Mouse (Mus musculus): ENCODE data around the gene Dnaaf5. TPM values are rescaled to one million over a fixed set of nuclear protein-coding genes. Genes with fewer than 3 reads are reported as not detected.

Gene Dnaaf5
- total RNA-seq, 1 experiment: 22.8 TPM

DNA sequence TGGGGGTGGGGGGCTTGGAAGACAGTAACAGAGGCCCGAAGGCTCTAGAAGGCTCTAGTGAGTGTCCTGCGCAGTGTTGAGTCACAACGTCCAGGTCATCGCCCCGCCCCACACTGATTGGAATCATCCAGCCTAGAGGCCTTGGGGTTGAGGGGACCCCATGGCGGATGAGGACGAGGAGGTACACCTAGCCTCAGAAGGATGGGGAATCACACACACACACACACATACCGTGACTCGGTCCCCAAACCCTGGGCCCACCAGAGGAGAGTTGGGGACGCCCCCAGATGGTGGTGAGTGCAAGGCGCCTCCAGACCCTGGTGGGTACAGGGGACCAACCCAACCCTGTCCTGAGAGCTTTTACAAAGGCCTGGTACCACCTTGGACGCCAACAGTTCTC, 20.9 kb upstream of the Dnaaf5 start:
- in situ Hi-C loops (cut with MboI; ENCODE audit: low sequenced_read_pairs in 2 of 2, unreplicated experiment in 2 of 2): no loop called here
- Histone ChIP-seq H3K9me3 (ENCODE audit: control insufficient read depth, insufficient read depth, low read depth, low read length) (no peaks in the 10 kb centered on the region), H3K36me3 (ENCODE audit: control insufficient read depth, insufficient read depth, low read length, poor library complexity, severe bottlenecking) (no peaks in the 10 kb centered on the region), H3K27ac (ENCODE audit: insufficient read depth, low read depth, low read length, poor library complexity, severe bottlenecking) (no peak overlapping the region), H3K4me3 (ENCODE audit: insufficient read depth in 1 of 2, low read depth in 1 of 2, low read length in 2 of 2, poor library complexity in 1 of 2, severe bottlenecking in 1 of 2) (peak overlapping the region; percentile 59 to 73; a peak in 3 of 4 replicates), H3K4me1 (ENCODE audit: control insufficient read depth in 2 of 2, insufficient read depth in 2 of 2, low read length in 2 of 2, poor library complexity in 1 of 2) (peaks cover 0 to 10% of the 10 kb centered on the region in 2 experiments; a peak in 2 of 4 replicates), H3K9ac (ENCODE audit: insufficient read depth, low read depth, low read length, poor library complexity, severe bottlenecking) (no peak overlapping the region)
- TF ChIP-seq MAFK (IDR thresholded peaks at IDR 0.05; ENCODE audit: insufficient read depth, low read depth, low read length): no peak
- TF ChIP-seq ZNF384 (IDR thresholded peaks at IDR 0.05; ENCODE audit: low read depth, low read length): no peak
- no peak for TF ChIP-seq ZC3H11A (IDR thresholded peaks at IDR 0.05; ENCODE audit: borderline replicate concordance, low read depth, low read length)
- no peak for TF ChIP-seq CHD2 (IDR thresholded peaks at IDR 0.05; ENCODE audit: low read depth, low read length)
- no peak for TF ChIP-seq HCFC1 (IDR thresholded peaks at IDR 0.05; ENCODE audit: borderline replicate concordance, insufficient read depth, low read length)
- no peak for DNase-seq (ENCODE audit: low read depth, low spot score)

DNA sequence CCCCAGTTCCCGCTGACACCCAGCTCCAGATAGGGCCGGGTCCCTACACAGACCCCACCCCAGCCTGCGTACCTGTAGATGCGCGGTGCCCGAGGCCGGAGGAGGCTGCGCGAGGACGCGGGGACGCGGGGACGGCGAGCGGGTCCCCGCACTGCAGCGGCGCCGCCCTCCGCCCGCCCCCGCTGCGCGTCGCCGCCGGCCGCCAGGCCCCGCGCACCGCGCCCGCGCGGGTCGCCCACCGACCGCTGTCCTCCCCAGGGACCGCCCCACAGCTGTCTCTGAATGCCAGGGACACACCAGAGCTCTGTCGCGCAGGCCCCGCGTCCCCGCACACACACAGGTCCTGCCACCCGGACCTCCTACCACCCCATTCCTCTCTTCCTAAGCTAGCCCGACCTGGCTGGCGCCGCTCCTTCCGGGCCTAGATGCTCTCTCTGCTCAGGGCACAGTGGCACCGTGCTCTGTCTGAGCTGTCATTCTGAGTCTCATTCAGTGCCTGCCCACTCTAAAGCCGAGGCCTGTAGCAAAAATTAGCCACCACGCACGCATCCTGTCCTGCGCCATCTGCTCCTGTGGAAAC, 20.4 kb upstream of the Dnaaf5 start:
- Histone ChIP-seq H3K4me1 (ENCODE audit: control insufficient read depth in 2 of 2, insufficient read depth in 2 of 2, low read length in 2 of 2, poor library complexity in 1 of 2) (peaks cover 0 to 10% of the 10 kb centered on the region in 2 experiments; a peak in 2 of 4 replicates), H3K36me3 (ENCODE audit: control insufficient read depth, insufficient read depth, low read length, poor library complexity, severe bottlenecking) (no peaks in the 10 kb centered on the region), H3K9ac (ENCODE audit: insufficient read depth, low read depth, low read length, poor library complexity, severe bottlenecking) (peak overlapping the region; percentile 62), H3K9me3 (ENCODE audit: control insufficient read depth, insufficient read depth, low read depth, low read length) (no peaks in the 10 kb centered on the region), H3K27ac (ENCODE audit: insufficient read depth, low read depth, low read length, poor library complexity, severe bottlenecking) (no peak overlapping the region), H3K4me3 (ENCODE audit: insufficient read depth in 1 of 2, low read depth in 1 of 2, low read length in 2 of 2, poor library complexity in 1 of 2, severe bottlenecking in 1 of 2) (peak overlapping the region; percentile 59 to 73)
- in situ Hi-C loops (cut with MboI; ENCODE audit: low sequenced_read_pairs in 2 of 2, unreplicated experiment in 2 of 2): no loop called here
- TF ChIP-seq ZC3H11A (IDR thresholded peaks at IDR 0.05; ENCODE audit: borderline replicate concordance, low read depth, low read length): no peak
- TF ChIP-seq CHD2 (IDR thresholded peaks at IDR 0.05; ENCODE audit: low read depth, low read length): no peak
- TF ChIP-seq HCFC1 (IDR thresholded peaks at IDR 0.05; ENCODE audit: borderline replicate concordance, insufficient read depth, low read length): no peak
- TF ChIP-seq ZNF384 (IDR thresholded peaks at IDR 0.05; ENCODE audit: low read depth, low read length): no peak
- TF ChIP-seq MAFK (IDR thresholded peaks at IDR 0.05; ENCODE audit: insufficient read depth, low read depth, low read length): no peak
- DNase-seq (ENCODE audit: low read depth, low spot score): no peak

DNA sequence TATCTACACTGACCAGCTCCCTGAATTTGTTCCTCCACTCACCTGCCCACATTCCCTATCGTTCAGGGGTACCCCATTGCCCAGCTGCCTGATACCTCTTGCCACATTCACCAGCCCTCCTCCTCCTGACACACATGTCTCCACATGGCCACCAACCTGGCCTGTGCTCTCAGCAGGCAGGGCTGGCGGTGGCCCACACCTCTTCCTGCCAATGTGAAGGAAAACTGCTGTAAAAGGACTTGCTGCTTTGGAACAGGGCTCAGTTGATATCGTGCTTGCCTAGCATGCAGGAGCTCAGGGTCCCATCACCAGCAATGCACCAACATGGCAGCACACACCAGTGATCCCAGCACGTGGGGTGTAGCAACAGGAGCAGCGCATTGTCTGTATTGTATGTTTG, 19.7 kb upstream of the Dnaaf5 start:
- Histone ChIP-seq H3K36me3 (ENCODE audit: control insufficient read depth, insufficient read depth, low read length, poor library complexity, severe bottlenecking) (no peaks in the 10 kb centered on the region), H3K27ac (ENCODE audit: insufficient read depth, low read depth, low read length, poor library complexity, severe bottlenecking) (no peak overlapping the region), H3K9me3 (ENCODE audit: control insufficient read depth, insufficient read depth, low read depth, low read length) (no peaks in the 10 kb centered on the region), H3K4me3 (ENCODE audit: insufficient read depth in 1 of 2, low read depth in 1 of 2, low read length in 2 of 2, poor library complexity in 1 of 2, severe bottlenecking in 1 of 2) (no peak overlapping the region), H3K4me1 (ENCODE audit: control insufficient read depth in 2 of 2, insufficient read depth in 2 of 2, low read length in 2 of 2, poor library complexity in 1 of 2) (peaks cover 0 to 10% of the 10 kb centered on the region in 2 experiments; a peak in 2 of 4 replicates), H3K9ac (ENCODE audit: insufficient read depth, low read depth, low read length, poor library complexity, severe bottlenecking) (no peak overlapping the region)
- in situ Hi-C loops (cut with MboI; ENCODE audit: low sequenced_read_pairs in 2 of 2, unreplicated experiment in 2 of 2): no loop called here
- TF ChIP-seq CHD2 (IDR thresholded peaks at IDR 0.05; ENCODE audit: low read depth, low read length): no peak
- TF ChIP-seq ZC3H11A (IDR thresholded peaks at IDR 0.05; ENCODE audit: borderline replicate concordance, low read depth, low read length): no peak
- TF ChIP-seq HCFC1 (IDR thresholded peaks at IDR 0.05; ENCODE audit: borderline replicate concordance, insufficient read depth, low read length): no peak
- TF ChIP-seq ZNF384 (IDR thresholded peaks at IDR 0.05; ENCODE audit: low read depth, low read length): no peak
- TF ChIP-seq MAFK (IDR thresholded peaks at IDR 0.05; ENCODE audit: insufficient read depth, low read depth, low read length): no peak
- no peak for DNase-seq (ENCODE audit: low read depth, low spot score)

DNA sequence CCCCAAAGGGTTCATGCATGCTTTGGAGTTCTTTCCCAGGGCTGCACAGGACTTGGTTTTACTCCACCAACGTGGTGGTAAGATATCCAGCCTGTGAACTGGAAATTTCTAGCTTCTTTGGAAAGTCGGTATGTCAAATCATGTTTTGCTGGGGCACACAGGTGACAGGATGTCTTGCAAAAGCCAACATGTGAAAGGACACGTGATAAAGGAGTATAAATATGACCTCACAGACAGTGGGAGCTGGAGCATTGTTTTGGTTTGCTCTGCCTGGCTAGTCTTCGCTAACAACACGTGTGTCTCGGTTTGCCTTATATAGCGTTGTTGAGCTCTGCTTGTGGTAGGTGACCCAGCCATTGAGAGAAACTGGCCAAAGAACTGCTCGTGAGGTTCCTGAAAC, 15.5 kb upstream of the Dnaaf5 start:
- Histone ChIP-seq H3K27ac (ENCODE audit: insufficient read depth, low read depth, low read length, poor library complexity, severe bottlenecking) (no peak overlapping the region), H3K9ac (ENCODE audit: insufficient read depth, low read depth, low read length, poor library complexity, severe bottlenecking) (no peak overlapping the region), H3K4me3 (ENCODE audit: insufficient read depth in 1 of 2, low read depth in 1 of 2, low read length in 2 of 2, poor library complexity in 1 of 2, severe bottlenecking in 1 of 2) (no peak overlapping the region), H3K9me3 (ENCODE audit: control insufficient read depth, insufficient read depth, low read depth, low read length) (no peaks in the 10 kb centered on the region), H3K36me3 (ENCODE audit: control insufficient read depth, insufficient read depth, low read length, poor library complexity, severe bottlenecking) (no peaks in the 10 kb centered on the region), H3K4me1 (ENCODE audit: control insufficient read depth in 2 of 2, insufficient read depth in 2 of 2, low read length in 2 of 2, poor library complexity in 1 of 2) (peaks cover 0 to 5% of the 10 kb centered on the region in 2 experiments; a peak in 2 of 4 replicates)
- in situ Hi-C loops (cut with MboI; ENCODE audit: low sequenced_read_pairs in 2 of 2, unreplicated experiment in 2 of 2): no loop called here
- TF ChIP-seq ZC3H11A (IDR thresholded peaks at IDR 0.05; ENCODE audit: borderline replicate concordance, low read depth, low read length): no peak
- TF ChIP-seq HCFC1 (IDR thresholded peaks at IDR 0.05; ENCODE audit: borderline replicate concordance, insufficient read depth, low read length): no peak
- no peak for TF ChIP-seq CHD2 (IDR thresholded peaks at IDR 0.05; ENCODE audit: low read depth, low read length)
- no peak for TF ChIP-seq ZNF384 (IDR thresholded peaks at IDR 0.05; ENCODE audit: low read depth, low read length)
- TF ChIP-seq MAFK (IDR thresholded peaks at IDR 0.05; ENCODE audit: insufficient read depth, low read depth, low read length): no peak
- no peak for DNase-seq (ENCODE audit: low read depth, low spot score)

All from ES-E14 (cell line).